Mouse (Mus musculus) embryonic fibroblast, embryonic 13.5 days (primary cell): ENCODE measurements around the gene Grasp.

Source experiments
- CTCF ChIP-seq: IDR thresholded peaks from 2 replicates; pipeline ENCODE4 v1.5.1; 2011; ENCODE audit warnings: mild to moderate bottlenecking, control low read depth, low read length, moderate library complexity, borderline replicate concordance; ENCODE audit not compliant: insufficient read depth
- POLR2A ChIP-seq: IDR thresholded peaks from 2 replicates; pipeline ENCODE4 v1.6.1; 2011; ENCODE audit warnings: low read depth, mild to moderate bottlenecking, control low read depth, low read length, moderate library complexity

GRCm38 (mm10) chr15:101228866-101229590 lies 5.0 kb downstream of the Grasp start:
- no peak for TF ChIP-seq CTCF
- TF ChIP-seq POLR2A, result no peak
